Mouse (Mus musculus) retina, embryonic 14.5 days (tissue): ENCODE results near the gene Nlrp4c.
"Not testable (repeated sequence)": the region's sequence is repeated elsewhere in the genome, so short reads cannot be mapped to it uniquely, and the experiment has no call there.

Experiments
- DNase-seq: peaks from one replicate; pipeline ENCODE4 v3.0.0-alpha.2; 2015; ENCODE audit warnings: low spot score

The Nlrp4c gene

DNA sequence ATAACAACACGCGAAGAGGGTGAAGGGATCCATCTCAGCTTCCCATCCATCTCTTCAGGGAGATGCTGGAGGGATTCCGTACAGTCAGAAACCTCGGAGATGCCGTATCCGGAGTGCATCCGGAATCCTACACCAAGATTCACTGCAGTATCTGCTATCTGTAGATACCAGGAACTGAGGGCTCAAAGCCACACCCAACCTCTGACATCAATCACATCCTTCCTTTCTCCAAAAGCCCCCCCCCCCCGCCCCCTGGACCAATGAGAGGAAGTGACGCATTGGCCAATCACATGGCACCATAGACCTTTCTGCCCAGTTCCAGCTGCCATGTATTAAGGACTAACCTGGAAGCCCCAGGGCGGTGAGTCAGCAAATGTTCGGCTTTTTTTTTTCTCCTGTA is at the start of gene Nlrp4c:
Nlrp4c (plus strand) TSS at position 301 of the 400 bp plus-strand sequence.
- no peak for DNase-seq

DNA sequence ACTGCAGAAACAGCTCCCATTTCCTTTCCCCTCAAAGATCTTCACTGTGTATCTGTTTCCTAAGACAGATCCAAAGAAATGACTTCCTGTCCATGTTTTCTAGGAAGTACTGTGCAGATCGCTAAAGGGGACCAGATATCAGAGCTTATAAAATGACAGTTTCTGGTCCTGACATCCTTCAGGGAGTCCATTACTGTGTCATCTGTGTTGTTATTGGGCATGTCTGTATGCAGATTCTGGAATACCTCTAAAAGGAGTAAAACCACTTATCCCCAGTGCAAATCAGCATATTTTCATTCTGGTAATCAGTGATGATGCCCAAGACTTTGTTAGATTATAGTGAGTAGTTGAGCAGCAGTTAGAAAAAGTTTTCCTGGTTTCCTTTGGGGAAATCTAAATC is 34.1 kb upstream of the Nlrp4c start, which contains the start of gene Vmn1r65:
Vmn1r65 (minus strand) TSS at position 101 of the 400 bp plus-strand sequence.
- no peak for DNase-seq

DNA sequence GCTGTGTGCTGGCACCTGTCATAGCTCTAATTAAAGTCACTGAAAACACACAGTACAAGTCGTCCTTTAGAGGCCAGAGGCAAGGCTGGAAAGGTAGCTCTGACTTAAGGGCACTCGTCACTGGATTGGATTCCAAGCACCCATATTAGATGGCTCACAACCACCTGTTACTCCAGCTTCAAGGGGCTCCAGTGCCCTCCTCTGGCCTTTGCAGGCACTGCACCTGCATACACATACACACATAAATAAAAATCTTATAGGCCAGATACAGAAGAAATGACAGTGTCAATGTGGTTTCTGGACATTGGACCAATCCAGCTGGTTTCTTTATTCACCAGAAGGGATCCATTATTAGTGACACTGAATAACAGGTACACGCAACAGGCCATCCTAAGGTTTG is 74.5 kb downstream of the Nlrp4c start:
- DNase-seq: no peak

DNA sequence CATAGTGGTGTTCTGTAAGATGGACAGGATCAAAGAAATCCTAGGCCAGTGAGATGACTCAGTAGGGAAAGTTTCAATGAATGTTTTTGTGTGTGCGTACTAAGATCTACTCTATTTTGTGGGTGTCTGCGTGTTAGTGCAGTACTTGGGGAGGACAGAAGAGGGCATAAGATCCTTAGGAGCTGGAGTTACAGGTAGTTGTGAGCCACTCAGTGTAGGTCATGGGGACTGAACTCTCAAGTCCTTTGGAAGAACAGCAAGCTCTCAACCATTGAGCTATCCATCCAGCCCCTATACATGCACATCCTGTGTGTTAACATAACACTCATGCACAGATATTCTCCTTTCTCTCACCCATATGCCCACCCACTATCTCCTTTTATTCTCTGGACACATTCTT is 75.1 kb downstream of the Nlrp4c start:
- DNase-seq: not testable (repeated sequence)

DNA sequence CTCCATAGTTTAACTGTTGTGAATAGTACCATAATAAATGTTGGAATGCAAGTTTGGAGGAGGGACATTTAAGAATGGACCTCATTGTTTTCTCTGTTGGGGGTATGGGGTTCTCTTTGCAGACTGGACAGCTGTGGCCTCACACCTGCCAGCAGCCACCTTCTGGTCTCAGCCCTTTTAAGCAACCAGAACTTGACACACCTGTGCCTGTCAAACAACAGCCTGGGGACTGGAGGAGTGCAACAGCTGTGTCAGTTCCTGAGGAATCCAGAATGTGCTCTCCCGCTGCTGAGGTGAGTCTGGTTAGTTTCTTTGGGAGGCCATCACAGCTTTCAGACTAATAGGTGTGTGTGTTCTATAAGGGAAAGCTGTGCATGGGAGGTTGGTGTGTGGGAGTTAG is 76.2 kb downstream of the Nlrp4c start:
- DNase-seq: not testable (repeated sequence)

DNA sequence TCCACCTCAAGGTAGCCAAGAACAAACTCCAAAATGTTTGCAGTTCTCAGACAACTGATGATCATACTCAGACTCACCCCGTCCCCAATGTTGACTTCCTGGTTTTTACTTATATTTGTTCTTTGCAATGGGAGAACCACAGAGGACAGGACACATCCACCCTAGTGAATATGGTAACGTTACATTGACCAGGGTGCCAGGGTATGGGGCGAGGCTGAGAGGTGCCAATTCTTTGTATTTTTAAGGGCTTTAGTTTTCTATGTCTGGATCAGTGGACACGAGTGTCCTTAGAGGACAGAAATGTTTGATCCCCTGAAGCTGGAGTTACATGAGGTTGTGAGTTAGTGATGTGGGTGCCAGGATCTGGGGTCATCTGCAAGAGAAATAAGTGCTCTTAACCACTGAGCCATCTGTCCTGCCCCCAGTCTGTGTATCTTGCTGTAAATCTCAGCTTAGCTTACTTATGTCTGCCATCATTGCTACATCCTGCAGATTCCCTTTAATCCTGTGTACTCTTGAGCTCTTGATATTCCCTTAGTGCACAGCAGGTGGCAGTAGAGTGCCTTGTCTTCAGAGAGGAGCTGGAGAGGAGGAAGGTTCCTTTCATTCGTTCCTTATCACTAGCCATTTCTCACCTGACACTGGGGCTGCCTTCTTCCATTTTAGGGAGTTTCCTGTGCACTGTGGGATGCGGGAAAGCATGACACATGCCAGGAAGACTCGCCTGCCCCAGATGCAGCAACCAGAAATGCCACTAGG is 81.9 kb downstream of the Nlrp4c start:
- peak; percentile 91 for DNase-seq

DNA sequence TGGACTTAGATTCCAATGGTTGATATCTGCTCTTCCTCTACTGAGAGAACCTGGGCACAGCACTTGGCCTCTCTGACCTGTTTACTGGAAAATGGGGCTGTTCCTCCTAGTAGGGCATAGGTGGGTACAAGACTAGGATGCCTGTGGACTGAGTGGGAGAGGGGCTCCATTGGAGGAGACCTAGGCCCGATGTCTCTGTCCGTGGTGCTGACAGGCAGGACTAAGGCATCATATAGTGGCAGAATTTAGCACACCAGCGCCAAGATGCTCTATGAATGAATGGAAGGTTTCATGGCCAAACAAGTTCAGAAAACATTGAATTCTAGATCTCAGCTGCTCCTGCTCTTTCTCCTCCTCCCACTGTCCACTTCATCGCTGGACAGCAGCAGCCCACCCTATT is 85.4 kb downstream of the Nlrp4c start:
- peak; percentile 8 for DNase-seq

DNA sequence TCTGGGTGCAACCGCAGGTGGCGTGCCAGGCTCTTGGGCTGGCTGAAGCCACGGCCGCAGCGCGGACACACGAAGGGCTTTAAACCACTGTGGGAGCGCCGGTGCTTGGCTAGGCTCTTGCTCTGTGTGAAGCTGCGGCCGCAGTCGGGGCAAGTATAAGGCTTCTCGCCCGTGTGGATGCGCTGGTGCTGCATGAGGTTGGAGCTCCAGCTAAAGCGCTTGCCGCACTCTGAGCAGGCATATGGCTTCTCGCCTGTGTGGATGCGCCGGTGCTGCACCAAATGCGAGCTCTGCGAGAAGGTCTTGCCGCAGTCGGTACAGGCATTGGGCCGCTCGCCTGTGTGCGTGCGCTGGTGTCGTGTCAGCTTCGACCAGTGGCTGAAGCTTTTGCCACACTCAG is 87.7 kb downstream of the Nlrp4c start:
- no peak for DNase-seq

DNA sequence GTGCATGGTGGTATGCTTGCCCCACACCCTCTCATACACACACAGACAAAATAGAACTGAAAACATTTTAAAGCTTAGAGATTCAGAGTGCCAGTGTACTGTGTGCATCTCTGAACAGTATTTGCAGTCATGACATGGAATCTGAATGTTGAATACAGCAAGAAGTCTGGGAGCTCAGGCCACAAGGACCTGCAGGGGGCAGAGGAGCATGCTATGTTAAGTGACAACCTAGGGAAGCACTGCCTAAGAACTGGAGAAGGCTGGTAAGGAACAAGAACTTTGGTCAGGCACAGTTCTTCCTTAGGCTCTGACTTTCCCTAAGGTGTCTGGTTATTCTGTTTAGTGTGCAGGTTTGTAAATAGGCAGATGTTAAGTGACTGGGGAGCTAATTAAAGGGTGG is 91.5 kb downstream of the Nlrp4c start:
- DNase-seq: no peak

DNA sequence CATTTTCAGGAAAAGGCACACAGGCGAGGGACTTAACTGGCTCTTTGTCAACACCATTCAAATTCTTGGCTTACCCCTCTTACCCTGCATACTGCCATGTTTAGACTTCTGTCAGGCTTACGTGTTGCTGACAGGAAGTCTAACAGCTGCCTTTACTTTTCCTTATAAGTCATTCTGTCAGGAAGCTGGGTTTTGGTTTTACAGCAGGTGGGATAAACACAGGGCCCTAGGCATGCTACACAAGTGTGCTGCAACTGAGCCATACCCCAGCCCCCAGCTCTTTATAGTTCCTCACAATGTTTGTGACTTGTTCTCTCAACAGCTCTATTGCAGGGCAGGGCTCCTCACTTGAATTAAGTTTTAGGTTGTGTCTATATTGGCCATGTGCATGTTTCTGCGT is 94.3 kb downstream of the Nlrp4c start:
- DNase-seq: no peak

DNA sequence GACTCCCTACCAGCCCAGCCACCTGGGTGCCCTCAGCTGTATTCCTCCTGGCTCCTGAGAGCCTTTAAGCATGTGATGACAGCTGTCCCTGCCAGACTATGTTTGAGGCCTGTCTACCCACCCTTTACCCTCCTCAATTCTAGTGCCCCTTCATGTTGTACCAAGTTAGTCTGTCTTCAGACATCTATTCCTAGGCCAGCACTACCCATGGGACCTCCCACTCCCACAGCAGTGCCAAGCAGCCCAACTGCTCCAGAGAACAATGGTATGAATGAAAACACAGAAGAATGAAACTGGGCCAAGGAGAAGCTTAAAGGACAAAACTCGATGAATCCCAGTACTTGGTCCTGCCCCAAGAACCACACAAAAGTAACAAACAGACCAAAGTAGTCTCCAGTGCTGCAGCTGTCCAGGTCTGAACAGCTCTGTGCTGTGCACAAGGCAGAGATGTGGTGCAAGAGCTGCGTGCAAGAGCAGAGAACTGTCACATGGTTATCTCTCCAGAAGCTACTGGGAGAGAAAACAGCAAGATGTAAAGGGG is 99.1 kb downstream of the Nlrp4c start:
- DNase-seq: no peak

DNA sequence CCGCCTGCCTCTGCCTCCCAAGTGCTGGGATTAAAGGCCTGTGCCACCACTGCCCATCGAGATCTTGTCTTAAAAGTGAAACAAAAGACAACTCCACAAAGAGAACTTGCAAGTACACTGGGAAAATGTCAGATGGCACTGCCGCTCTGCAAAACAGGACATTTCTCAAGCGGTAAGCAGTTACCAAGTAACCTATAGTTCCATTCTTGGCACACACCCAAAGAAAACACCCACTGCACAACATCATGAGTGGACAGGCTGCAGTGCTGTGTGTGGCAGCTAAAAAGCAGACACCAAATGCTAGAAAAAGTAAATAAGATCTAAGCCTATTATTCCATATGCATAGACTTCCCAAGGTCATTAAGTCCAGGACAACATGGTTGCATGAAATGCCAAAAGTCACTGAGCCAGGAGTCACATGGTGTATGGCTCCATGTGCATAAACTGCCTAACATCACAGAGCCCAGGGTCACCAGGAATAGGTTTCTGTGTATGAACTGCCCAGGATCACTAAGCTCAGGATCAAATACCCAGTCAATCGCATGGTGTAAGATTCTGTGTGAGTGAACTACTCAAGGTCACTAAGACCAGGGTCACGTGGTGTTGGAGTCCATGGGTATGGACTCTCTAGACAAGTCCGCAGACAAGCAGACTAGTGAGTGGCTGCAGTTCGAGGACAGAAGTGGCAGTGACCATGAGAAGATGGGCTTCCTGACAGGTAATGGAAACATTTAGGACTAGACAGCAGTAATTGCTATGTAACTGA is 100.6 kb downstream of the Nlrp4c start:
- no peak for DNase-seq

DNA sequence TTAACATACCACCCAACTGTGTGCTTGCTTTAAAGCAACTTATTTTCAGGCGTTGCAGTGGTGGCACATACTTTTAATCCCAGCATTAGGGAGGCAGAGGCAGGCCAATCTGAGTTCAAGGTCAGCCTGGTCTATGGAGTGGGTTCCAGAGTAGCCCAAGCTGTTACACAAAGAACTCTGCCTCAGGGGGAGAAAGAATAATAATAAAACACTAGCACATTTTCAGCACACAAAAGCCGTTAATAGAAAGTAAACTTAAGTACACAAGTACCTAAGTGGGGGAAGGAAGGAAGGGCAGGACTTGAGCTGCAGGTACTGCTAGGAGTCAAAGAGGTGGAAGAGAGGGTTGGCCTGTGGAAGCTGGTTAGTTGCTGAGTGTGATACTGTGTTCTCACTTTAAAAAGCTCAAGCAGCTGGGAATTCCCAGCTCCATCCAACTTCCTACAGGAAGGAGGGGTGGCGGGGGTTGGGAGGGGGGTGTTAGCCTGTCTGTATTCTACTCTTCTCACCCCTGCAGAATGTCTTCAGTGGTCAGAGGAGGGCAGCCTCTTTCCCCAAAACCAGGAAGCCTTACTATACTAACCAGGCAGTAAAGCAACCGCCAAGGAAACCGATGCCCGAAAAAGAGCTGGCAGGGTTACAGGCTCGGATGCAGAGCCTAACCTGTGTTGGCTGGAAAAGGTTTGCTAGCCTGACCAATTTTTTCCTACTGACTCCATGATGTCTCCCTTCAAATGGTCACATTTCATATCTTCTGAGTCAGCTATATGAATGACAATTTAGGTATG is 101.4 kb downstream of the Nlrp4c start:
- DNase-seq: no peak

DNA sequence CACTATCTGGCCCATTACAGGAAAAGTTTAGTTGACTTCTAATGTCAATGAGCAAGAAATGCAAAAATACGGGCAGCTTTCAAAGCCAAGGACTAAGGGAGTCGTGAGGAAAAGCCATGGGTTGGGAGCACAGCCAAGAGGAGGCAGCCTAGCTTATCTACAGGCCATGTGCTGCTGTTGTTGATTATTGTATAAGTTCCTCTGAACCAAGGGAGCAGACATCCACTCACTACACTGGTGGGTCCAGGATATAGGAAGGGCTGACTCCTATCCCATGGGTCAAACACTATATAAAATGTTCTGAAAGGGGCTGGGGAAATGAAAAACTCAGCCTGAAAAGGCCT is 102.0 kb downstream of the Nlrp4c start:
- no peak for DNase-seq

DNA sequence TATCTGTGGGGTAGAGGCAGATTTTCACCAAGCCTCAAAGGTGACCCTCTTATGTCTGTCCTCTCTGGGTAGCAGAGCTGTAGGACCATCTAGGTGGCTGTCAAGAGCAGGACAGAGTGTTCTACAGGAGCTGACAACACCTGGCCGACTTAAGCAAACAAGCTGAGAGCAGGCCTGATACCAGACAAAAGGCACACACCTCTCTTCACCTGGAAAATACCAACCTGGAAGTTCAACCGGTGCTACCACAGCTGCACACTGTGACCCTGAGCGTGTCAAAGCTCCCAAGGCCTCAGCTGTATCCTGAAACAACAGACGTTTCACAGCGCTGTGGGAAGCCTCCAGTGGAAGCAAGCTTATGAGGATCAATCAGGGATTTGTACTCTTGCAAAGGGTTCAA is 102.7 kb downstream of the Nlrp4c start:
- DNase-seq: no peak

DNA sequence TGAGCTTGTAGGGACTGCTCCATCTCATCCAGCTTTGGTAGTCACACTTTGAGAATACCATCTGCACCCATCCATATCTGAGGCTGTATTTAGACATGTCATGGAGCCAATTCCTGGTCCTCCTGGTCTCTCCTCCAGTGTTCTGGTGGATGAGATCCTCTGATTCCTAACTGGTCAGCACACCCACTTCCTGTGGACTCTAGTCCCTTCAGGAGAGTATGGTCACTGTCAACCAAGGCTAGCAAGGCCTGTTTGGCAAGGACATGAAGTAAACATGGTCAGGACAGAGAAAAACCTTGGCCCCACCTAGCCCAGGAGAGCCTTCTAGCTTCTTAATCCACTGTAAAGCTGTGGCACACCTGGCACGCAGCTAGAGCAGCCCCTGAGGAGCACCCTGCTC is 106.3 kb downstream of the Nlrp4c start:
- DNase-seq: no peak

DNA sequence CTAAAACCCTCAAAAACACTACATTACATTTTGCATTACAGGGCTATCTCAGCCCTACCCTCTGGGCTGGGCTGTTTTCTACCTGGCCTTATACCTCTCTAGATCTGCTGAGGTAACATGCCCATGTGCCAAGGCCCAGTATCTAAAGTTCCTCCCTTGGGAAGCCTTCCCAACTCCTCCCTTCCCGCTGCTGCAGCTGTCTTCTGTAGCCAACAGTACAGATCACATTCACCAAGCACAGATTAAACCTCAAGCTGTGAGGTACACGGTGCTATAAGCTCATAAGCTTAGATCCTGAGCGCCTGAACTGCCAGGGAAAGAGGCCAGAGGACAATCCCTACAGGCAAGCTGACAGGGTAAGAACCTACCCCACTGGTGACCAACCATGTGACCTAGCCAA is 107.1 kb downstream of the Nlrp4c start:
- DNase-seq: no peak

DNA sequence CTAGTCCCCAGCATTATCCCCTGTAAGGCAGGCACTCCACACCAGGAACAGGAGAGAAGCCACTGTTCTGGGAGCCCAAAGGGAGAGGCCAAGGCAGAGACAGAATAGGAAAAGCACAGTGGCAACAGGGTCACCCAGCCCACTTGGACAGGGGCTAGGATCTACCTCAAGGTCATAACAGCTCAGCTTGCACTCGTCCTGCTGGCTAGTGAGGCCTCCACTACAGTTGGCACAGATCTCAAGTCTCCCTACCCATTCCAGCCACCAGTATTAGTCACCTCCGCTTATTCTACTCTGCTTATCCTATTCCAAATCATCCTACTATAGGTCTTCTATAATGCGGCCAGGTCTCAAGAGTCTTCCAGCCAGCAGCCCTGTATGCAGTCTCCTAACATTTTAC is 108.2 kb downstream of the Nlrp4c start:
- DNase-seq: no peak

DNA sequence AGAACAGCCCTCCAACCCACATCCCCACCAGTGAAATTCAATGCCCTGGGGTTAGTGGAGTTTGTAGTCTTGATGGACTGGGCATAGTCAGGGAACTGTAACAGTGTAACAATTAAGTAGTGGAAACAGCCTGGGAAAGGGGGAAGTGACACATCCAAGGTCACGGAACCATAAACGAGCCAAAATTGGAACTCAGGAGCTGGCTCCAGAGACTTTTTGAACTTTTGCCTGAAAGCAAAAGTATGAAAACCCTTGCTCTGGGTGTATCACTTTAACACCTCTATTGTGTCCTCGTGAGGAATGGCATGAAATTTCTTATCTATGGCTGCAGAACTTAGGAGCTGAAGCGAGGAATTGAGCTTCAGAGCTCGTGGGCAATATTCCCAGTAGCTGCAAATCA is 109.2 kb downstream of the Nlrp4c start:
- DNase-seq: no peak
